Mouse (Mus musculus) midbrain, postnatal 0 days (tissue): ENCODE results near the gene Chchd1. TPM values are rescaled to one million over a fixed set of nuclear protein-coding genes. Genes with fewer than 3 reads are reported as not detected.
A peak's percentile ranks its signal among the peaks of the same experiment; 100 is the strongest.

Source experiments
- ATAC-seq: fragments of 200-750 bp; cut with Nextera tagmentation; 2 replicates; pipeline ENCODE4 v1.8.0; 2017; ENCODE audit warnings: moderate number of reproducible peaks, mild to moderate bottlenecking, moderate TSS enrichment, moderate library complexity; ENCODE audit not compliant: low FRiP score
- DNase-seq: peaks from one replicate; pipeline ENCODE4 v3.0.0-alpha.2; 2015; ENCODE audit warnings: low spot score
- H3K27ac ChIP-seq: fragments of 300-500 bp; sonication (generic); 2 replicates; pipeline ENCODE4 v1.5.1; 2014; ENCODE audit warnings: low read depth, mild to moderate bottlenecking, low read length, mixed read lengths
- H3K27me3 ChIP-seq: fragments of 300-500 bp; sonication (generic); 2 replicates; pipeline ENCODE4 v1.6.1; 2014; ENCODE audit warnings: low read length, control low read depth, mixed read lengths; ENCODE audit not compliant: insufficient read depth
- H3K36me3 ChIP-seq: fragments of 300-500 bp; sonication (generic); 2 replicates; pipeline ENCODE4 v1.6.1; 2014; ENCODE audit warnings: low read length, control low read depth, mixed read lengths; ENCODE audit not compliant: insufficient read depth
- H3K4me1 ChIP-seq: fragments of 300-500 bp; sonication (generic); 2 replicates; pipeline ENCODE4 v1.6.1; 2014; ENCODE audit warnings: mild to moderate bottlenecking, control low read depth, antibody characterized with exemption, low read length, mixed read lengths; ENCODE audit not compliant: insufficient read depth
- H3K4me2 ChIP-seq: fragments of 300-500 bp; sonication (generic); 2 replicates; pipeline ENCODE4 v1.6.1; 2014; ENCODE audit warnings: low read depth, mild to moderate bottlenecking, low read length, mixed read lengths; ENCODE audit not compliant: poor library complexity, severe bottlenecking
- H3K4me3 ChIP-seq: fragments of 300-500 bp; sonication (generic); 2 replicates; pipeline ENCODE4 v1.5.1; 2014; ENCODE audit warnings: low read depth, mild to moderate bottlenecking, low read length, moderate library complexity
- H3K9ac ChIP-seq: fragments of 300-500 bp; sonication (generic); replicated peaks from 2 replicates; pipeline ENCODE4 v1.6.1; 2014; ENCODE audit warnings: mild to moderate bottlenecking, low read length, moderate library complexity, mixed read lengths; ENCODE audit not compliant: poor library complexity, severe bottlenecking
- H3K9me3 ChIP-seq: fragments of 300-500 bp; sonication (generic); 2 replicates; pipeline ENCODE4 v1.6.1; 2016; ENCODE audit warnings: low read length, control low read depth
- CTCF ChIP-seq: IDR thresholded peaks from 2 replicates; pipeline ENCODE4 v1.5.1; 2016; ENCODE audit warnings: antibody characterized with exemption, mild to moderate bottlenecking
- WGBS: fragments of 180-500 bp; shearing (Covaris S2); extraction: QIAGEN DNeasy Blood & Tissue Kit; methylation state at CpG from one replicate; pipeline ENCODE4 v1.1.7; 2014; 5-methylcytosine and 5-hydroxymethylcytosine counted together
- polyA plus RNA-seq: library from polyadenylated mRNA; unstranded; fragments of >200 nt; fragmentation: Nextera tagmentation; extraction: Ambion mirVana; gene quantifications from 2 replicates; pipeline ENCODE4 v1.2.1, GENCODE M21; 2015
- total RNA-seq: library from RNA; depleted of rRNA; stranded (reverse); fragments of >200 nt; gene quantifications from 2 replicates; pipeline ENCODE4 v1.2.3, GENCODE M21; 2014

The Chchd1 gene
- total and polyA plus RNA-seq, 2 experiments from 2014 or later = 122 to 195 TPM

DNA sequence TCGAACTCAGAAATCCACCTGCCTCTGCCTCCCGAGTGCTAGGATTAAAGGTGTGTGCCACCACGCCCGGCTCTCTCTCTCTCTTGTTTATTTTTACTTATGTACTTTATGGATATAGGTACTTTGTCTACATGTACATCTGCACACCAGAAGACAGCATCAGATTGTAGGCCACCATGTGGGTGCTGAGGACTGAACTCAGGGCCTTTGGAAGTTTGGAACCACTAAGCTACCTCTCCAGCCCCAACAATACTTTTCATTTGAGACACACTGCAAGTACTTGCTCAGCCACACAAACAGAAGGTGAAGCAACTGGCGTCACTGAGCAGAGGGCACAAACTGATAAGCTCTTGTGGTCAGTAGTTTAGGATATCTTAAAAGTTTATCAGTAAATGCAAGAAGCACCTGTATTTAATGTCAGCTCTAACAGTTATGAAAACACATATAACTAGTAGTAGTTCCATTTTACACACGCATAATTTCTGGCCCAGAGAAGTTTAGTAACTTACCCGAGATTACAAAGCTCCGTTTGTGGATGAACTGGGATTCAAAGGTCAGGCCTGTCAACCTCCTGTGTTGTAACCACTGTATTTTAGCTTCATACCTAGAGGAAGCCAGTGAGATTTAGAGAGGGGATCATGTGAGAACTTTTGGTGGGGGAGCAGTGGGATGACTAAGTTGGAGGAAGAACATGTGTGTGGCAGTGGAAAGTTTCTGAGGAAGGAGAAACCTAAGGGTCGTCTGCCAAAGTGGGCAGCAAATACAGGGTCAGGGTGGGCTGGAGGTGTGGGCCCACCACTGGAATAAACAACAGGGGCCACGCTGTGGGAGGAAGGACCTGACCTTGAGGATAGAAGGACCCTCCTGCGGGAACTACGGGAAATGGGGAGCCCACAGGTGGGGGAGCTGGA lies 30.5 kb downstream of the Chchd1 start:
- Histone ChIP-seq H3K4me1 (peaks cover 5% of the 10 kb centered on the region), H3K27ac (peak overlapping the region; percentile 83; the same call in 1 of the 2 replicates), H3K4me2 (peak overlapping the region; percentile 88), H3K9ac (peak overlapping the region; percentile 83), H3K4me3 (peak overlapping the region; percentile 75), H3K36me3 (peaks cover 45% of the 10 kb centered on the region), H3K9me3 (no peaks in the 10 kb centered on the region), H3K27me3 (no peaks in the 10 kb centered on the region)
- DNase-seq (no peak), ATAC-seq (no peak)
- TF ChIP-seq CTCF = no peak
- WGBS = 51% methylated on average over 12 of the region's 12 CpGs

DNA sequence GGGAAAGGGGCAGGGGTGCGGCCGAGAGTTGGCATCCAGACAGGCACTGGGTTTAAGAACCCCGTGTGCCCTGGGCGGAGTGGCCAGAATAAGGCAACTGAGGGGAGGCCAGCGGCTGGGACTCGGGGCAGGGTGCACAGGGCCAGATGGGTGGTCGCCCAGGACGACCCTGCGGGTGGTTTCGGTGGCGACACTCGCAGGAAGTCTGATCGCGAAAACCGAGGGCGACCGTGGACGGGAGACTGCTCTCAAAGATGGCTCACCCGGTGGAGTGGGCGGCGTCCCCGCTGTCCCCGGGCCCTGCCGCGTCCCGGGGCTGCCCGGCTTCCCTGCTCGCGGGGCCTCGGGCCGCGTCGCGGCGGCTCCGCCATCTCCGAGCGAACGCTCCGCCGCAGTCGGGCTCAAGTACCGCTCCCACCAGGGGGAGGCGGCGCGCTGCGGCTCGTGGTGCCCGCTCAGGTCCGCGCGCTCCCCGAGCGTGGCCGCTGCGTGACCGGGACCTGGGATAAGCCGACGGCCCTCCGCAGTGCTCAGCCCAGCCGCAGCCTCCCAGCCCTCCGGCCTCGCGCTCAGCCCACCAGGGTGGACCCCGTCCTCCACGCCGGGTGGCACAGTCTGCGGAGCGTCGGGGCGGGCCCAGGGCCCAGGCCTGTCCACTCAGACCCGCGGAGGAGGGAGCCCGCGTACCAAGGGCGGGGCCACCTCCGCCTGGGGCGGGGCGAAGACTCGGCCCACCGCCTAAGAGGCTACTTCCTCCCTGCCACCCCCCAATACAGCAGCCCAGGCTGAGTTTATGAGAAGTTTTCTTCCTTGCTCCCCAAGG lies 31.4 kb downstream of the Chchd1 start, which contains the start of gene Ndst2:
Gene Ndst2 (minus strand): TSS at position 611 of the 823 bp plus-strand sequence.
- ATAC-seq (peak; percentile 95), DNase-seq (peak; percentile 92)
- Histone ChIP-seq H3K4me2 (peak within 1 kb of the TSS; percentile 88), H3K4me3 (peak within 1 kb of the TSS; percentile 75), H3K27me3 (no peaks in the 10 kb centered on the region), H3K4me1 (peaks cover 5% of the 10 kb centered on the region), H3K9me3 (no peaks in the 10 kb centered on the region), H3K9ac (peak within 1 kb of the TSS; percentile 83), H3K27ac (peak within 1 kb of the TSS; percentile 83), H3K36me3 (peaks cover 45% of the 10 kb centered on the region)
- WGBS = under 1% methylated on average over 43 of the region's 81 CpGs
- peak; percentile 39 for TF ChIP-seq CTCF

- no peak for TF ChIP-seq CTCF
- no peak overlapping the region; the same call in 1 of the 2 replicates for H3K4me2 ChIP-seq
- no peaks in the 10 kb centered on the region for H3K27me3 ChIP-seq
- WGBS = 69% methylated on average over 2 of the region's 2 CpGs
- H3K4me3 ChIP-seq = no peak overlapping the region
- 0 out of 2 replicates have a peak overlapping the region, but pooled peaks have one; percentile 43 for H3K27ac ChIP-seq
- peaks cover 45% of the 10 kb centered on the region for H3K36me3 ChIP-seq
- peaks cover 5% of the 10 kb centered on the region for H3K4me1 ChIP-seq
- H3K9ac ChIP-seq = no peak overlapping the region
- ATAC-seq = no peak
- no peaks in the 10 kb centered on the region for H3K9me3 ChIP-seq
- no peak for DNase-seq
Measured at GRCm38 (mm10) chr14:20735052-20735451, 32.2 kb downstream of the Chchd1 start.

GRCm38 (mm10) chr14:20735892-20736390 lies 33.1 kb downstream of the Chchd1 start:
- H3K27ac ChIP-seq = no peak overlapping the region
- H3K27me3 ChIP-seq = no peaks in the 10 kb centered on the region
- no peak for TF ChIP-seq CTCF
- H3K4me3 ChIP-seq = no peak overlapping the region
- ATAC-seq (no peak), DNase-seq (no peak)
- no peak overlapping the region for H3K9ac ChIP-seq
- WGBS = 91% methylated on average over 13 of the region's 13 CpGs
- no peak overlapping the region for H3K4me2 ChIP-seq
- peaks cover 46% of the 10 kb centered on the region for H3K36me3 ChIP-seq
- no peaks in the 10 kb centered on the region for H3K9me3 ChIP-seq
- H3K4me1 ChIP-seq = peaks cover 5% of the 10 kb centered on the region

DNA sequence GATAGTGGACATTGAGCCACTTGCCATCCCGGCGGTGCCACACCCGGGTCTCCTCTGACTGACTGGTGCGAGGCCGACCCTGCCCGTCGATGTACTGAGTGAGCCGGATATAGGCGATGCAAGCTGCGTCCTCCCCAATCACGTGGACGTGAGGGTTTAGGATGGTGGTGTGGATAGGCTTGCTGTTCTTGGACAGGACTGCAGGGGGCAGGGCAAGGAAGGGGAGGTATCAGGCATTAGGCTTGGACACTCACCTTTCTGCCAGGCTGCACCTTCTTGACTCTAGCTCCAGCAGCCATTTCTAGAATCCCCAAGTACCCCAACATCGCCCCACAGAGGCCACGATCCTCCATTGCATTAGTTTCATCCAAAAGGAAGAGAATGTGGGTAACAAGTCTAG lies 34.5 kb downstream of the Chchd1 start:
- no peak overlapping the region for H3K9ac ChIP-seq
- peaks cover 59% of the 10 kb centered on the region for H3K36me3 ChIP-seq
- H3K27ac ChIP-seq = no peak overlapping the region
- no peaks in the 10 kb centered on the region for H3K9me3 ChIP-seq
- DNase-seq = no peak
- H3K4me1 ChIP-seq = peaks cover 5% of the 10 kb centered on the region
- no peak overlapping the region for H3K4me2 ChIP-seq
- ATAC-seq = no peak
- H3K4me3 ChIP-seq = no peak overlapping the region
- TF ChIP-seq CTCF = peak; percentile 74
- no peaks in the 10 kb centered on the region for H3K27me3 ChIP-seq
- WGBS = 51% methylated on average over 14 of the region's 14 CpGs
